Mouse (Mus musculus): ENCODE data around the gene Rhbdl1.

Rhbdl1 gene

DNA sequence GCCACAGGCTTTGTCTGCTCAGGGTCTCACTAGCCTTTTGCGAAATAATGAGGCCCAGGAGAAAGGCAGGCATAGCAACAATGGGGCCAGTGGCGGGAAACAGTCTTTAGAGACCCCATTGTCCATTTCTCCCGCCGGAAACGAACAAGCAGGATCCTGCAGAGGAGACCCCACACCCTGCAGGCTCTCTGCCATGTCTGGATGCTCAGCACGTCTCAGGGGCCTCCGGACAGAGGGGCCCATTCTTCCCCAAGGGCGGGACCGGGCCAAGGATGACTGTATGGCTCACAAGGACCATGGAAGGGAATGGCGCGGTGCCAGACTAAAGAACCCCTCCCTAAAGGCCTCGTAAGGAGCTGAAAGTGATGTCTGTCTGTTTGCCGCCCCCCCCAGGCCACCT is 42.9 kb downstream of the Rhbdl1 start:
- in situ Hi-C loops (cut with MseI, MboI): no loop called here

DNA sequence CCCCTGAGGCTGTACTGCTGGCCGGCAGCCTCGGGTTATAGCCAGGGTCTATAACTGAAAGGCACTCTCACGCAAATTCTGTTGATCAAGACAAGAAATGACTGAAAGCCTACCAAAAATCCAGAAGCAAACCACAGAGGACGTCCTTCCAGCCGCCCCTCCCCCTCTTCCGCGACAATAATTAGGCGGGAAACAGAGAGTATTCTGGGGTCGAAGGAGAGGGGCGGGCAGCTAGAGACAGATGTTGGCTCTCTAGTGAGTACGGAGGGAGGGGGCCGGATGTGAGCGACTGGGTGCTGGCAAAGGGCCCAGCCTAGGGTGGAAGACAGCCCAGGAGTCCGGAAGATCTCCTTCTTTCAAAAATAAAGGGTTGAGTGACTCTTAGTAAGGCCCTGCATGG is 44.5 kb downstream of the Rhbdl1 start, which contains the start of gene Fam173a:
Gene Fam173a, minus strand, starts transcription at position 287 of the 400 bp plus-strand sequence.
- in situ Hi-C loops (cut with MseI, MboI): no loop called here

DNA sequence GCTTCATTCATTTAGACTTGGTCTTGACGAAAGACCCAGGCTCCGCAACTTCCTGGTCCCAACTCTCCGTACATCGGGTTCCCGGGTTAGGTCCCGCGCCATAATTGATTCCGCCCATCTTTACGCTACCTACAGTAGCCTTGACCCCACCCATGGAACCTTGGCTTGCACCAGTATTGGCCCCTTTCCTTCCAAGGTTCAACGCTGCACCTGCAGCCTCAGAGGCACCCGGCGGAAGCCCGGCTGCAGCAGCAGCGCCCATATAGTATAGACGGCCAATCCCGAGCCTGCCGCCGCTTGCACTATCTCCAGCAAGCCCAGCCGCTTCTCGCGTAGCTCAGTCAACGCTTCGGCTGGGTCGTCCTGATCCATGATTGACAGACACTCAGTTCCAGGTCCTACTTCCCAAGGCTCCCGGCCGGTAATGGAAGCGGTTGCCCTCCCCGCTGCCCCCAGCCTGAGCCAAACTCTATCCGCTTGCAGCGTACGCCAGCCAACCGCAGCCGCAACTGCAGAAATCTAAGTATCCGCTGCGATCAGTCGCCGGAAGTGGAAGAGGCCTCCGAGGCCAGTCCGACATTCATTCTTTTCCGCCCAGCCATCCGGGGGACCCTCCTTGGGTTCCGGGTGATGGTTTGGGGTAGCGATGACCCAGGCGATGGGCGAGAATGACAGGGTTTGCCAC is 45.1 kb downstream of the Rhbdl1 start:
- in situ Hi-C loops (cut with MseI, MboI): no loop called here

- in situ Hi-C loops (cut with MseI, MboI): no loop called here
Observed at GRCm38 (mm10) chr17:25791320-25791842, 45.7 kb downstream of the Rhbdl1 start.

DNA sequence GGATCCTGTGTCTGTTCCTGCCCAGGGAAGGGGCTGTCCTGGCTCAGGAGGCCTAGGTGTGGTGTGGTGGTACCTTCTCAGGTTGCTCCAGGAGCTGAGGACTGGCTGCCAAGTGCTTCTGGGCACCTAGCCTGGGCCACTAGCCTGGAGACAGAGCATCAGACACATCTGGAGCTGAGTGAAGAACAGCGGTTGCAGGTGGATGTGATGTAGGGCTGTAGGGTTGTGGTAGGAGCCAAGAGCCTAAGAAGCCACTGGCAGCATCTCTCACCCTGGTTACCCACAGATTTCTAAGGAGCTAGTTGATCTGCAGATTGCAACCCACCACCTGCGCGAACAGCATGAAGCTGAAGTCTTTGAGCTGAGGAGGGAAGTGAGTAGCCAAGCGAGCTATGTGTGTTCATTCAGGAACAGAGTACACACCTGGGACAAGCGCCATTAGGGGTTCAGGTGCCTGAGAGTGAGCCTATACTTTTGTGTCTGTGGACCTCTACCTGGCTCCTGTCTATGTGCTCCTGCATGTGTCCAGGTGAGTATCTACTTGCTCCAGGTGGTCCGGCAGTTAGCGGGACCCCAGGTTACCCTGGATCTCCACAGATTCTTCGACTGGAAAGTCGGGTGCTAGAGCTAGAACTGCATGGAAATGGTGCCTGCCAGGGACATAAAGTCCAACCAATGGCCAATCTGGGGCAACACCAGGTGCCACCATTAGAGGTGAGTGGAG is 50.2 kb downstream of the Rhbdl1 start:
- in situ Hi-C loops (cut with MseI, MboI): no loop called here

DNA sequence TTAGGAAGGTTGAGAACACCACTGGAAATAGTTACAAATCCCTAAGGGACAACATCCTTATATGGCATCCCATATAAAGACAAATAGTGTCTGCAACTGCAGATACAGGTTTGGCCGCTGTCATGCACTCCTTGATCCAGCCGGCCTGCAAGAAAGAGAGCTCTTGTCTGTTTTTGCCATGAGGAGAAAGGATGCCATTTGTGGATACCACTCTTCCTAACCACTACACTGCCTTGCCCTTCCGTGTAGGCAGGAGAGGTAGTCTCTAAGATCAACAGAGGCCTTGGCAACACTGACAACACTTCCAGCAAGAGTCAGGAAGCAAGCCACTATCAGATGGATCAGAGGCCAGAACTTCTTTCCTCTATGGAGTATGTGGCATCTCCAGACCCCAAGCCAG is 50.8 kb downstream of the Rhbdl1 start, which contains the start of gene Ccdc78:
Gene Ccdc78, plus strand, starts transcription at position 301 of the 400 bp plus-strand sequence.
- in situ Hi-C loops (cut with MseI, MboI): no loop called here

DNA sequence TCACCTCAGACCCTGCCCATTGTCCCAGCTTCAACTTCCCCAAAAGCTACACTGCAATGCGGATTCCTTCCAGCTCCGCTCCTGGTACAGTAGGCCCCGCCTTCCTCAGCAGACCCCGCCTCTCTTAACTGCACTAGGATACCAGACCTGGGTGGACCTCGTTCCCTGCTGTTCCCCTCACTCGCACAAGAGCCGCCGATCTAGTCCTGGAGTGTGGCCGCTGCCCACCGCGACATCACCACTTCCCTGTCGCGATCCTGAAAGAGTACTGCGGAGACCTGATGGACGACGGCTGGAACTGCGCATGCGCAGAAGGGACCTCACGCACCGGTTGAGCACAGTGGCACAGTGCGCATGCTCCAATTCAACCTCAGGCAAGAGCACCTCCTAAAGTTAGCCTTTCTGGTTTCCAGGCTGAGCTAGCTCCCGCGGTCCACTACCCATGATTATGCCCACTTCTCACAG is 51.8 kb downstream of the Rhbdl1 start, which contains the start of gene Haghl:
Gene Haghl, minus strand, starts transcription at position 393 of the 465 bp plus-strand sequence.
- in situ Hi-C loops (cut with MseI, MboI): no loop called here
